Mouse (Mus musculus) stomach, postnatal 0 days (tissue): ENCODE data around the gene Rbms3. TPM values are rescaled to one million over a fixed set of nuclear protein-coding genes. Genes with fewer than 3 reads are reported as not detected.

ENCODE experiments used
- ATAC-seq: fragments of 200-750 bp; cut with Nextera tagmentation; 2 replicates; pipeline ENCODE4 v1.8.0; 2017; ENCODE audit not compliant: low FRiP score, low TSS enrichment
- DNase-seq: peaks from one replicate; pipeline ENCODE4 v3.0.0-alpha.2; 2016; ENCODE audit warnings: low spot score
- H3K27ac ChIP-seq: fragments of 300-500 bp; sonication (generic); replicated peaks from 2 replicates; pipeline ENCODE4 v1.5.1; 2014; ENCODE audit warnings: mild to moderate bottlenecking, control low read depth
- H3K27me3 ChIP-seq: fragments of 300-500 bp; sonication (generic); 2 replicates; pipeline ENCODE4 v1.6.1; 2014; ENCODE audit warnings: low read length; ENCODE audit not compliant: control insufficient read depth, insufficient read depth
- H3K36me3 ChIP-seq: fragments of 300-500 bp; sonication (generic); 2 replicates; pipeline ENCODE4 v1.6.1; 2014; ENCODE audit warnings: low read length, mixed read lengths; ENCODE audit not compliant: control insufficient read depth, insufficient read depth
- H3K4me1 ChIP-seq: fragments of 300-500 bp; sonication (generic); replicated peaks from 2 replicates; pipeline ENCODE4 v1.6.1; 2014; ENCODE audit warnings: antibody characterized with exemption; ENCODE audit not compliant: control insufficient read depth, insufficient read depth
- H3K4me2 ChIP-seq: fragments of 300-500 bp; sonication (generic); replicated peaks from 2 replicates; pipeline ENCODE4 v1.6.1; 2014; ENCODE audit warnings: low read depth, mild to moderate bottlenecking, control low read depth, moderate library complexity
- H3K4me3 ChIP-seq: fragments of 300-500 bp; sonication (generic); 2 replicates; pipeline ENCODE4 v1.5.1; 2014; ENCODE audit warnings: low read depth, low read length, control low read depth
- H3K9ac ChIP-seq: fragments of 300-500 bp; sonication (generic); 2 replicates; pipeline ENCODE4 v1.6.1; 2014; ENCODE audit warnings: mild to moderate bottlenecking, low read length, control low read depth, mixed read lengths
- H3K9me3 ChIP-seq: fragments of 300-500 bp; sonication (generic); 2 replicates; pipeline ENCODE4 v1.6.1; 2016; ENCODE audit warnings: low read length; ENCODE audit not compliant: control insufficient read depth
- CTCF ChIP-seq: IDR thresholded peaks from 2 replicates; pipeline ENCODE4 v1.5.1; 2016; ENCODE audit warnings: antibody characterized with exemption, low read depth, mild to moderate bottlenecking, moderate library complexity
- EP300 ChIP-seq: optimal IDR thresholded peaks from 2 replicates; pipeline ENCODE3; 2016; ENCODE audit warnings: antibody characterized with exemption
- WGBS: fragments of 180-500 bp; shearing (Covaris S2); extraction: QIAGEN DNeasy Blood & Tissue Kit; methylation state at CpG from one replicate; pipeline ENCODE4 v1.1.7; 2014; 5-methylcytosine and 5-hydroxymethylcytosine counted together
- polyA plus RNA-seq: library from polyadenylated mRNA; unstranded; fragments of >200 nt; fragmentation: Nextera tagmentation; extraction: Ambion mirVana; gene quantifications from 2 replicates; pipeline ENCODE4 v1.2.1, GENCODE M21; 2015

Gene Rbms3
- polyA plus RNA-seq, 1 experiment from 2014 or later, result 20.9 TPM

DNA sequence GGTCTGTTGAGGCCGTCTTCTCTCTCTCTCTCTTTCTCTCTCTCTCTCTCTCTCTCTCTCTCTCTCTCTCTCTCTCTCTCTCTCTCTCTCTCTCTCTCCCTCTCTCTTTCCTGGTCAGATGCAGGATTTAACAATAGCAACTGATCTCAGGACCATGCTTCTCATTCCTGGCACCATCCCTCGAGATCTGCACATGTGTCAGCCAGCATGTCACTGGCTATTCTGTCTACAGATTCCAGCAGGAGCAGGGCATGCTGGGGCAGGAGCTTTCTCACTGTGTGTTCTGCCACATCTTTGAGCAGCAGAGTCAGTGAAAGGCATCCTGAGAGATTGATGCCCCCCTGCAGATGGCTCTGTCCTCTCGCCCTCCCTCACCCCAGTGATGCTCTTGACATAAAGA lies 774.0 kb downstream of the Rbms3 start:
- Histone ChIP-seq H3K36me3 (no peaks in the 10 kb centered on the region), H3K4me3 (no peak overlapping the region), H3K9ac (no peak overlapping the region), H3K27ac (no peak overlapping the region), H3K4me1 (no peaks in the 10 kb centered on the region), H3K9me3 (no peaks in the 10 kb centered on the region), H3K4me2 (no peak overlapping the region), H3K27me3 (no peaks in the 10 kb centered on the region)
- 56% methylated on average over 3 of the region's 3 CpGs for WGBS
- TF ChIP-seq CTCF (no peak), EP300 (no peak)
- ATAC-seq (no peak), DNase-seq (no peak)

DNA sequence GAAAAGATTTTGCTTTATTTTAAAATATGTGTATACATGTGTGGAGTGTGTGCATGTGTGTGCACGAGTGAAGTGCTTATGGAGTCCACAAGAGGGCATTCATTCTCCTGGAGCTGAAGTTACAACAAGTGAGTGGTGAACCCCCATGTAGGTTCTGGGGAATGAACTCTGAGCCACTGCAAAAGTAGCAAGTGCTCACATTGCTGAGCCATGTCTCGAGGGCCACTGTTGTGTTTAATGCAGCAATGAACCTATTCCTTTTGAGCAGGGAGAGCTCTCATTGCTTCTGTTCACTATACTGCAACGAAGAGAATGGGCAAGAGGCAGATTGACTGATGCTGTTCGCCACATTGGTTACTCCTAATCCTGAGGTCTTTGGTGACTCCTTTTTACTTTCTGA lies 780.8 kb downstream of the Rbms3 start:
- WGBS, result 92% methylated on average over 4 of the region's 4 CpGs
- Histone ChIP-seq H3K9me3 (no peaks in the 10 kb centered on the region), H3K36me3 (no peaks in the 10 kb centered on the region; the same call in 1 of the 2 replicates), H3K4me1 (no peaks in the 10 kb centered on the region), H3K9ac (no peak overlapping the region), H3K27ac (no peak overlapping the region), H3K4me2 (no peak overlapping the region), H3K27me3 (no peaks in the 10 kb centered on the region), H3K4me3 (no peak overlapping the region)
- TF ChIP-seq CTCF (peak; percentile 39), EP300 (no peak)
- DNase-seq (no peak), ATAC-seq (no peak)

DNA sequence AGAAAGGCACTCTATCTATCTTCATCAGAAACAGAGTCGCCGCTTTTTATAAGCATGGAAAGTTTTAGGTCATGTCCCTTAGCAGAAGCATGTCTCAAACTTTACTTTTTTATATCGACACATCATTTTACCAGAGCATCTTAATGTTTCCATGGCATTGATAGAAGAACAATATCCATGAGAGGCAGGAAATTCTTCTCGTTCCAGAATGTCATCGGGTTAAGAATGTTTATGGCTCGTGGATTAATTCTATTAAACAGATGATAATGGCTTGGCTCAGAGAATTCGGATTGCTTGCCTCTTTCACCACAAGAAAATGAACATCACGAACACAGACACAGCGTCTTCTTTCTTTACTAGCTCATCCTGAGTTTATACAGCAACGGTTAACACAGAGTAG lies 781.5 kb downstream of the Rbms3 start:
- Histone ChIP-seq H3K27me3 (no peaks in the 10 kb centered on the region), H3K9ac (no peak overlapping the region), H3K27ac (peak overlapping the region; percentile 56), H3K36me3 (no peaks in the 10 kb centered on the region; the same call in 1 of the 2 replicates), H3K4me3 (no peak overlapping the region), H3K4me2 (no peak overlapping the region), H3K4me1 (no peaks in the 10 kb centered on the region), H3K9me3 (no peaks in the 10 kb centered on the region)
- WGBS, result 38% methylated on average over 10 of the region's 10 CpGs
- ATAC-seq (no peak), DNase-seq (no peak)
- peak; percentile 24 for TF ChIP-seq EP300
- TF ChIP-seq CTCF, result no peak

DNA sequence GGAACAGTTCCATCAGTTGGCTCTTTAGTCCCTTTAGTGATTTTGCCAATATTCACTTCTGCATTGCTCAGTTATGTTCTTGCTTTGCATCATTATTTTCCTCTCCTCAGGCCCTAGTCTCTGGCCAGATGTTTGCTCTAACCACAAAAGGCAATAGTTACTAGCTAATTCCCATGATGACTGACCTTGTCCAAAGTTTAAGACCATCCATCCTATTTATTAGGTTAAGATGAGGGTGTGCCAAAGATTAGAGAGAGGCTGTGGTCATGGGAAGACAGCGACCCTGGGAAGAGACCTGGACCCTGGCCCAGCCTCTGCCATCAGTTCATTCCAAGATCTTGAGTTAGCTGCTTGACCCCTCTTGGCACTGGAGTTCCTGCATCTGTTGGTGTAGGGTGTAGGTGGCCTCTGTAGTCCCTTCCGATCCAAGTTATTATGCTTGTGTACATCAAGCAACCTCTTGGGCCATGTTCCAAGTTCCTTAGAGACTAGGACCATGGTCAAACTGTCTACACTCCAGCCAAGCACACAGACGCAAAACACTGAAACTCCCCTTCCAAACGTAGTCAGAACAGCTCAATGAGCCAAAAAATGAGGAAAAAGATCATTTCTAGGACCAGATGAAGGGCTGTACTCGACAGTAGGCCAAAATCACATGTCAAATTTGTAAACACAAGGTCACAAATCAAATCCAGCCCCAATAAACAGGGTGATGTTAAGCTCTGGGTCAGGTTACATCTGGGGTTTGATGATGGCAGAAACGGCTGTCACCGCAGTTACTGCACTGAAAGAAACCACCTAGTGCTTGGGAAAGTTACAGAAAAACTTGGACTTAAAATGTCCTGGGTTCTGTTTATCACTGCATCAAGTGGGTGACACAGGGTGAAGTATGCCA lies 782.2 kb downstream of the Rbms3 start:
- DNase-seq (peak; percentile 25), ATAC-seq (peak; percentile 87)
- H3K4me1 ChIP-seq, result no peaks in the 10 kb centered on the region
- no peak overlapping the region for H3K9ac ChIP-seq
- peak overlapping the region; percentile 56 for H3K27ac ChIP-seq
- TF ChIP-seq CTCF (no peak), EP300 (peak; percentile 12)
- H3K4me2 ChIP-seq, result no peak overlapping the region
- H3K9me3 ChIP-seq, result no peaks in the 10 kb centered on the region
- no peaks in the 10 kb centered on the region for H3K27me3 ChIP-seq
- H3K4me3 ChIP-seq, result no peak overlapping the region
- no peaks in the 10 kb centered on the region; the same call in 1 of the 2 replicates for H3K36me3 ChIP-seq
- WGBS, result 38% methylated on average over 7 of the region's 7 CpGs

DNA sequence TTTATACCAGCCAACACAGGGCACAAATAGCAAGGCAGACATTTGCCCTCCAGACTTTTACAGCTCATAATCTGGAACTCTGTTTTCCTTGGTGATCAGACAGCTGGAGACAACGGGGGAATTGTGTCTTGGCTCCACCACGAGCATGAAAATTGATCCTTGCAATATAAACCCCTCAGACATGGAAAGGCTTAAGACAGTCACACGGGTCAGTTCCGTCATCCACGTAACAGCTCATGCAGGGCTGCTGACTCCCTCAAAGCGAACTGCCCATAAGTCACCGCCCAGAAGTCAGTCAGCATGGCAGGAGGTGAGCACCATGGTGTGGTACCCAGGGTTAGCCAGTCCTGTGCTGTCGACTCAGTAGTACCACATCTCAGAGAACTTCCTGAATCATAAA lies 794.8 kb downstream of the Rbms3 start:
- Histone ChIP-seq H3K9me3 (no peaks in the 10 kb centered on the region), H3K4me2 (no peak overlapping the region), H3K27ac (no peak overlapping the region), H3K4me3 (no peak overlapping the region), H3K36me3 (no peaks in the 10 kb centered on the region), H3K27me3 (no peaks in the 10 kb centered on the region), H3K9ac (no peak overlapping the region), H3K4me1 (no peaks in the 10 kb centered on the region)
- 52% methylated on average over 8 of the region's 8 CpGs for WGBS
- DNase-seq, result no peak
- no peak for ATAC-seq
- TF ChIP-seq EP300 (no peak), CTCF (no peak)

DNA sequence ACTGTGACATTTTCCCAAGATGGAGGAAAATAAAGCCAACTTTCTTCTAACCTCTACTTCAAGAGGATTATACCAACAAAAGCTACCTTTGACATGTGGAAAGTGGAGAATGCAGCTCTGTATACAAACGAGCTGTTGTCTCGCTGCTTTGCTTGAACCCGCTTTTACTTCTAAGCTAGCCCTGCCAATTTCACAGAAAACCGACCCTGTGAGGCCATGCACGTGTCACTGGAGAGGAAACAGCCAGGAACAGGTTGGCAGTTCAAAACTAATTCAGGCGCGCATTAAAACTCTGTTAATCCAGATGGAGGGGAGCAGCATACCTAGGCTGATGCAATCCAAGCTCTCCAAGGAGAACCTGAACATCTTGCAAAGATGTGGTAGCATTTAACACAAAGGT lies 796.0 kb downstream of the Rbms3 start:
- DNase-seq (no peak), ATAC-seq (no peak)
- TF ChIP-seq EP300, result no peak
- H3K27ac ChIP-seq, result no peak overlapping the region
- H3K27me3 ChIP-seq, result no peaks in the 10 kb centered on the region
- H3K9ac ChIP-seq, result no peak overlapping the region
- no peaks in the 10 kb centered on the region for H3K9me3 ChIP-seq
- no peak overlapping the region for H3K4me3 ChIP-seq
- no peaks in the 10 kb centered on the region for H3K4me1 ChIP-seq
- 78% methylated on average over 7 of the region's 7 CpGs for WGBS
- H3K4me2 ChIP-seq, result no peak overlapping the region
- H3K36me3 ChIP-seq, result no peaks in the 10 kb centered on the region
